Comparison of ENCODE assay signal across 8 mouse cellular contexts in the genomic region with DNA sequence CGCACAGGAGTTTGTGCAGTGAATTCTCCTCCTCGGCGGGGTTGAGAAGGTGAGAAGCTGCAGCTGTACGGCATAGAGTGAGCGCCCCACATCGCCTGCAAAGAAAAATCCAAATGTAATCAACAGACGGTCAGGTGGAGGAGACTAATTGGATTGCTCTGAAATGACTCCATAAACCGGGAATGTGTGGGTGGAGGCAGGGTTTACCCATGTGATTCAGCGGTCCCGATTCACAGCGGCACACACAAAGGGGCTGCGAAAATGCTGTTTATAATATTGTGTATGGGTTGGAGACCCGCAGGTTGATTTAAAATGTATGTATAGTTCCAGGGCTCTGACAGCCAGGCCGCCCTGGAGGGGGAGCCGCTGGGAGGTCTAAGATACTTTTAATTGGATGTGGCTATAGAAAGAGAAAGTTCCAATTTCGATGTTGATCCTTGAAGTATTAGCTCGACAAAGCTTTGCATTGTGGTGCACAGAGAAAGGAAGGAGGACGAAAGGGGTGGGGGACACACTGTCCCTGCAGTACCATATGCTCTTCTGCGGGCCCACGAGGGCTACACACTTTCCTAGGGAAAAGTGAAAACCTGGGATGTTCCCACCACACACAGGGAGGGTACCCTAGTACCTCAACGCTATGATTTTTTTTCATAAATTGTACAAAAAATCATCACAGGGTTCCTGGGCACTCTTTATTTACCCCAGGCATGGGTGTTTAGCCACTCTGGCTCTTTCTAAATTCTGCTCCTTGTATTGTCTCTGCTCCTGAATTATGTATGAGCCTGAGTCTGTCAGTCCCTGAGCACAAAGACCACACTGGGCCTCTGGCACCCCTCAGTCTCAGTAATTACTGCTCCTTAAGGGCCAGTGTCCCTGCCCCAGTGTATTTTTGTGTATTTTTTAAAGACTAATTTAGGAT.
DNase-seq lines count a peak whose midpoint lies in the region; ATAC-seq lines count a peak whose summit lies in the region.

No protein-coding gene starts in this region.

- H3K4me2 ChIP-seq in hindbrain, embryonic 14.5 days (replicated peaks): peak overlapping the region; percentile 42
- peak overlapping the region; percentile 44 for H3K4me2 ChIP-seq in stomach, embryonic 16.5 days (ENCODE audit: low read depth, low read length)

- no peak for DNase-seq in frontal cortex, postnatal 25 days (ENCODE audit: low spot score in 2 of 2)
- peak; percentile 73 for DNase-seq in Muller cell, postnatal 12 days (ENCODE audit: inconsistent ontology term)
- DNase-seq in hindbrain, embryonic 14.5 days (ENCODE audit: low spot score): peak; percentile 46
- DNase-seq in mesoderm, embryonic 11.5 days (ENCODE audit: low read depth, low spot score): peak; percentile 49
- DNase-seq in adrenal gland, postnatal 25 days: no peak

- H3K36me3 ChIP-seq in hindbrain, embryonic 14.5 days (replicated peaks; ENCODE audit: control insufficient read depth, insufficient read depth): no peaks in the 10 kb centered on the region
- H3K36me3 ChIP-seq in stomach, embryonic 16.5 days (ENCODE audit: control insufficient read depth, insufficient read depth, low read length): no peaks in the 10 kb centered on the region

- H3K4me3 ChIP-seq in hindbrain, embryonic 14.5 days (replicated peaks; ENCODE audit: low read length): peak overlapping the region; percentile 7; the same call in 1 of the 2 replicates
- peak overlapping the region; percentile 11 for H3K4me3 ChIP-seq in stomach, embryonic 16.5 days (replicated peaks; ENCODE audit: low read length)

- 7% methylated on average over 21 of the region's 21 CpGs for WGBS in hindbrain, embryonic 14.5 days
- 27% methylated on average over 21 of the region's 21 CpGs for WGBS in stomach, embryonic 16.5 days

- peak overlapping the region; percentile 53 for H3K9ac ChIP-seq in hindbrain, embryonic 14.5 days
- 0 out of 2 replicates have a peak overlapping the region, but pooled peaks have one; percentile 51 for H3K9ac ChIP-seq in stomach, embryonic 16.5 days (ENCODE audit: low read length)

- H3K27ac ChIP-seq in hindbrain, embryonic 14.5 days: peak overlapping the region; percentile 90
- H3K27ac ChIP-seq in stomach, embryonic 16.5 days (ENCODE audit: low read length): no peak overlapping the region

- no peaks in the 10 kb centered on the region for H3K27me3 ChIP-seq in hindbrain, embryonic 14.5 days (ENCODE audit: control insufficient read depth, insufficient read depth, low read length)
- H3K27me3 ChIP-seq in stomach, embryonic 16.5 days (ENCODE audit: control insufficient read depth, insufficient read depth, low read length): no peaks in the 10 kb centered on the region

- peaks cover 28% of the 10 kb centered on the region for H3K4me1 ChIP-seq in hindbrain, embryonic 14.5 days (replicated peaks; ENCODE audit: control insufficient read depth, insufficient read depth, low read length)
- no peaks in the 10 kb centered on the region for H3K4me1 ChIP-seq in stomach, embryonic 16.5 days (ENCODE audit: control insufficient read depth, insufficient read depth, low read length)

- H3K9me3 ChIP-seq in hindbrain, embryonic 14.5 days (ENCODE audit: control insufficient read depth, low read length): no peaks in the 10 kb centered on the region
- H3K9me3 ChIP-seq in stomach, embryonic 16.5 days (replicated peaks; ENCODE audit: control insufficient read depth, low read length): no peaks in the 10 kb centered on the region

- ATAC-seq in frontal cortex, adult (ENCODE audit: low TSS enrichment): peak; percentile 38
- ATAC-seq in hindbrain, embryonic 14.5 days (ENCODE audit: low FRiP score): peak; percentile 72
- no peak for ATAC-seq in stomach, embryonic 16.5 days (ENCODE audit: insufficient read depth, low FRiP score)
- ATAC-seq in cerebellum, adult (ENCODE audit: insufficient number of reproducible peaks, low FRiP score, low TSS enrichment): no peak

Comparison
In these comparisons a context has a peak if more than half of its experiments do, and no peak if none do; other contexts are left out.
1. ATAC-seq: peak in frontal cortex, adult (single experiment) and hindbrain, embryonic 14.5 days (single experiment); none in stomach, embryonic 16.5 days (single experiment) and cerebellum, adult (single experiment).
2. DNase-seq: peak in Muller cell, postnatal 12 days (single experiment), hindbrain, embryonic 14.5 days (single experiment) and mesoderm, embryonic 11.5 days (single experiment); none in frontal cortex, postnatal 25 days (0 of 2) and adrenal gland, postnatal 25 days (single experiment).